21 mouse cellular contexts compared by ENCODE assay signal in genomic region chr6:39783521-39783920, GRCm38 (mm10). TPM values are rescaled to one million over a fixed set of nuclear protein-coding genes. Genes with fewer than 3 reads are reported as not detected.
DNase-seq lines count a peak whose midpoint lies in the region; ATAC-seq lines count a peak whose summit lies in the region.
"Had no signal": no experiment of that assay in that cellular context is flagged by ENCODE, and none has a peak within 500 bp of the region (broad histone marks: within the 10 kb centered on the region; RNA-seq: fewer than 3 reads in every experiment).

No protein-coding gene starts in this region.

- no peak overlapping the region for H3K9ac ChIP-seq in heart, embryonic 11.5 days (ENCODE audit: low read depth, low read length)
- H3K9ac ChIP-seq: embryonic facial prominence, embryonic 13.5 days; hindbrain, embryonic 12.5 days; limb, embryonic 12.5 days; liver, embryonic 12.5 days; lung, embryonic 15.5 days had no signal

- no peaks in the 10 kb centered on the region for H3K36me3 ChIP-seq in heart, embryonic 11.5 days (ENCODE audit: control insufficient read depth, insufficient read depth, low read length)
- H3K36me3 ChIP-seq: embryonic facial prominence, embryonic 13.5 days; G1E; hindbrain, embryonic 12.5 days; limb, embryonic 12.5 days; liver, embryonic 12.5 days; lung, embryonic 15.5 days had no signal

- no peak overlapping the region for H3K4me2 ChIP-seq in heart, embryonic 11.5 days
- H3K4me2 ChIP-seq: embryonic facial prominence, embryonic 13.5 days; hindbrain, embryonic 12.5 days; limb, embryonic 12.5 days; liver, embryonic 12.5 days; lung, embryonic 15.5 days had no signal

- ATAC-seq in heart, embryonic 11.5 days (replicated peaks; ENCODE audit: insufficient number of reproducible peaks, low FRiP score, low TSS enrichment), result no peak
- ATAC-seq: CD4-positive, CD25-positive, alpha-beta regulatory T cell, adult 4 months; forebrain, embryonic 14.5 days; inflammation-experienced regulatory T-cells, adult 6 months; liver, embryonic 12.5 days; midbrain, embryonic 16.5 days had no signal

- no peak overlapping the region for H3K27ac ChIP-seq in heart, embryonic 11.5 days (ENCODE audit: low read depth, low read length)
- H3K27ac ChIP-seq: embryonic facial prominence, embryonic 13.5 days; hindbrain, embryonic 12.5 days; limb, embryonic 12.5 days; liver, embryonic 12.5 days; lung, embryonic 15.5 days had no signal

- WGBS in heart, embryonic 11.5 days (ENCODE audit: insufficient replicate concordance), result 66% methylated on average over 7 of the region's 7 CpGs

- intact Hi-C loops in left cerebral cortex, postnatal 4 days (cut with DNase I), result no loop called here
- intact Hi-C loops in left cerebral cortex, postnatal 25 days (cut with DNase I), result loop anchor here (2.0 to 10.0 kb wide), 4 partner anchors 59 to 319 kb away; partner anchors contain the start of gene Braf

- no peaks in the 10 kb centered on the region for H3K27me3 ChIP-seq in heart, embryonic 11.5 days (ENCODE audit: control insufficient read depth, insufficient read depth, low read length)
- H3K27me3 ChIP-seq: embryonic facial prominence, embryonic 13.5 days; hindbrain, embryonic 12.5 days; limb, embryonic 12.5 days; lung, embryonic 15.5 days had no signal

- peaks cover 14% of the 10 kb centered on the region; the same call in 1 of the 2 replicates for H3K4me1 ChIP-seq in heart, embryonic 11.5 days (ENCODE audit: control insufficient read depth, insufficient read depth, low read length)

- H3K9me3 ChIP-seq in heart, embryonic 11.5 days (replicated peaks; ENCODE audit: control insufficient read depth, low read length), result no peaks in the 10 kb centered on the region
- H3K9me3 ChIP-seq: embryonic facial prominence, embryonic 13.5 days; G1E; hindbrain, embryonic 12.5 days; limb, embryonic 12.5 days; liver, embryonic 12.5 days; lung, embryonic 15.5 days had no signal

- H3K4me3 ChIP-seq in heart, embryonic 11.5 days (ENCODE audit: low read depth, low read length), result no peak overlapping the region
- H3K4me3 ChIP-seq: embryonic facial prominence, embryonic 13.5 days; hindbrain, embryonic 12.5 days; limb, embryonic 12.5 days; liver, embryonic 12.5 days; lung, embryonic 15.5 days had no signal

- DNase-seq in adrenal gland, postnatal 14 days, result peak; percentile 9
- no peak for DNase-seq in adrenal gland, adult 18-20 months (ENCODE audit: low spot score in 2 of 2)
- peak; percentile 40 for DNase-seq in heart, postnatal 4 days
- DNase-seq in left cerebral cortex, postnatal 4 days, result peak; percentile 19
- no peak for DNase-seq in left cerebral cortex, postnatal 25 days (ENCODE audit: low spot score in 2 of 2)
- DNase-seq in lung, postnatal 4 days, result peak; percentile 6 to 37
- no peak for DNase-seq in frontal cortex, adult 2 months (ENCODE audit: extremely low spot score in 1 of 2, low spot score in 1 of 2)
- DNase-seq: cerebellum, postnatal 14 days; right cerebral cortex, postnatal 14 days; thymus, adult 2 months had no signal

RNA-seq across cellular contexts. Expression of gene Mrps33, which starts 27.3 kb away (rescaled TPM):
- total RNA-seq in adrenal gland, postnatal 14 days (2021), result 79.0 and 91.7 TPM in 2 replicates
- 10 to 100 TPM; 77.7 to 90.6 TPM for total RNA-seq in adrenal gland, adult 18-20 months (2021)
- total RNA-seq in heart, postnatal 4 days (2021), result 10 to 100 TPM; 81.4 to 95.1 TPM
- 215 and 220 TPM in 2 replicates for polyA plus RNA-seq in heart, embryonic 11.5 days (2014; fragmentation: Nextera tagmentation; extraction: Ambion mirVana)
- total RNA-seq in left cerebral cortex, postnatal 4 days (2021), result 10 to 100 TPM; 81.4 to 95.0 TPM
- 100 to 1,000 TPM in 1 of 2 experiments, 10 to 100 TPM in 1; 97.0 to 102 TPM for total RNA-seq in left cerebral cortex, postnatal 25 days (2021)
- 295 and 302 TPM in 2 replicates for polyA plus RNA-seq in frontal cortex, adult 2 months (2012; rRNA removed)

RNA-seq across cellular contexts. Expression of gene Braf, which starts 58.3 kb away (rescaled TPM):
- 30.9 and 35.4 TPM in 2 replicates for total RNA-seq in adrenal gland, postnatal 14 days (2021)
- 10 to 100 TPM; 36.6 to 41.1 TPM for total RNA-seq in adrenal gland, adult 18-20 months (2021)
- total RNA-seq in heart, postnatal 4 days (2021), result 10 to 100 TPM; 22.3 to 23.0 TPM
- polyA plus RNA-seq in heart, embryonic 11.5 days (2014; fragmentation: Nextera tagmentation; extraction: Ambion mirVana), result 11.4 and 13.5 TPM in 2 replicates
- 10 to 100 TPM; 67.1 to 75.6 TPM for total RNA-seq in left cerebral cortex, postnatal 4 days (2021)
- 100 to 1,000 TPM; 111 TPM for total RNA-seq in left cerebral cortex, postnatal 25 days (2021)
- 36.9 and 38.2 TPM in 2 replicates for polyA plus RNA-seq in frontal cortex, adult 2 months (2012; rRNA removed)

Comparison
In these comparisons a context has a peak if more than half of its experiments do, and no peak if none do; other contexts are left out.
1. DNase-seq: peak in adrenal gland, postnatal 14 days (single experiment), heart, postnatal 4 days (single experiment), left cerebral cortex, postnatal 4 days (single experiment) and lung, postnatal 4 days (2 of 2); none in adrenal gland, adult 18-20 months (0 of 2), left cerebral cortex, postnatal 25 days (0 of 2) and frontal cortex, adult 2 months (0 of 2).